ENCODE assay signal across 8 mouse cellular contexts in the genomic region with DNA sequence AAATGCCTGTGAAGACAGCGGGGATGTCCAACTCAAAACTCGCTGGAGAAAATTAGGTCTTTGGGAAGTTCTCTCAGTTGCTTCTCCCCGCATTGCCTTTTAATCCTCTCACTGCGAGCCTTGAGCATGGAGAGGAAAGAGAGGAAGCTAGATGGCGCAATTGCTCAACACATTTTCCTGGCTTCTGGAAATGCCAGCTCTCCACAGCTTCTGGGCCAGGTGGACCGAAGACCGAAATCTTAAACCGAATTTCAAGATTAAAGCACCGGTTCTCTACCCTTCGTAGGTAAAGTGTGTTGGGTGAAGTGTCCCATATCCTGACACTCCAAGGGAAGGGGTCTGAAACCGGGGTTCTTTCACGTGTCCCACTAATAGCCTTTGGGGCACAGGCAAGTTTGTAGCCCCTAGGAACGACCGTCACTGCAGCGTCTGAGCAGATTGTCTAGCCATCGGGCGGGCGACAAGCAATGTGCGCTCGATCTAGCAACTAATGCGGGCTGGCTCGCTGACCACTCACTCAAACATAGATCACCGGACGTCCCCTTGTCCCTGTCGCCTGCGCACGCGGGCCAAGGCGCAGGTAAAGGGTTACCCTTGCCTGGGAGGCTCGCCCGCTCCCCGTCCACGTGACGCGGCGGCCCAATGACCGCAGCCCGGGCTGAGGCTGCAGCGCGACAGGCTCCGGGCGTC. TPM values are rescaled to one million over a fixed set of nuclear protein-coding genes. Genes with fewer than 3 reads are reported as not detected.
DNase-seq lines count a peak whose midpoint lies in the region; ATAC-seq and TF ChIP-seq lines count a peak whose summit lies in the region.

Gene 0610040J01Rik (plus strand): TSS at position 545 of the 690 bp plus-strand sequence.

- H3K9me3 ChIP-seq in hindbrain, embryonic 14.5 days (ENCODE audit: control insufficient read depth, low read length) = no peaks in the 10 kb centered on the region

- H3K4me1 ChIP-seq in hindbrain, embryonic 14.5 days (replicated peaks; ENCODE audit: control insufficient read depth, insufficient read depth, low read length) = no peaks in the 10 kb centered on the region

- CTCF ChIA-PET in Patski (lab: Charles Lee) = interaction anchor here (0.7 to 1.7 kb wide), 3 partner anchors 34 to 258 kb away, joined by 3 to 9 read pairs (median 6); no protein-coding TSS in a partner anchor

- 3% methylated on average over 42 of the region's 42 CpGs for WGBS in hindbrain, embryonic 14.5 days

- no peaks in the 10 kb centered on the region for H3K36me3 ChIP-seq in hindbrain, embryonic 14.5 days (replicated peaks; ENCODE audit: control insufficient read depth, insufficient read depth)

- in situ Hi-C loops in Patski (cut with MboI; ENCODE audit: low pct_unique_long_range_greater_than_20kb) = loop anchor here (5.0 kb wide), 2 partner anchors 75 to 260 kb away; no protein-coding TSS in a partner anchor

- peak; percentile 82 for TF ChIP-seq CTCF in Patski (IDR thresholded peaks at IDR 0.05)

- H3K4me3 ChIP-seq in hindbrain, embryonic 14.5 days (replicated peaks; ENCODE audit: low read length) = peak within 1 kb of the TSS; percentile 57

- H3K4me2 ChIP-seq in hindbrain, embryonic 14.5 days (replicated peaks) = peak within 1 kb of the TSS; percentile 94

- H3K27ac ChIP-seq in hindbrain, embryonic 14.5 days = no peak within 1 kb of the TSS

- peak within 1 kb of the TSS; percentile 61 for H3K9ac ChIP-seq in hindbrain, embryonic 14.5 days

- H3K27me3 ChIP-seq in Patski = peaks cover 28% of the 10 kb centered on the region
- H3K27me3 ChIP-seq in hindbrain, embryonic 14.5 days (ENCODE audit: control insufficient read depth, insufficient read depth, low read length) = peaks cover 20% of the 10 kb centered on the region

- peak; percentile 73 for ATAC-seq in Patski
- ATAC-seq in hindbrain, embryonic 14.5 days (ENCODE audit: low FRiP score) = peak; percentile 89

- POLR2A ChIA-PET in Patski (lab: Charles Lee) = no interaction called here

- DNase-seq in Patski (ENCODE audit: low read depth, low spot score) = no peak
- DNase-seq in cerebellum, postnatal 10 days = peak; percentile 77 to 78
- peak; percentile 51 for DNase-seq in frontal cortex, postnatal 25 days (ENCODE audit: low spot score in 2 of 2)
- DNase-seq in hindbrain, embryonic 14.5 days (ENCODE audit: low spot score) = peak; percentile 76
- peak; percentile 53 to 55 for DNase-seq in layer of hippocampus, postnatal 25 days (ENCODE audit: extremely low spot score in 1 of 2, low spot score in 1 of 2)
- DNase-seq in lung, postnatal 10 days = peak; percentile 82
- DNase-seq in retina, adult 2 months (ENCODE audit: low read depth, low spot score) = peak; percentile 6
- DNase-seq in thymus, postnatal 4 days = peak; percentile 25

RNA-seq across cellular contexts. Expression of gene 0610040J01Rik, which starts in this region (rescaled TPM):
- 0.58 TPM for polyA plus RNA-seq in Patski (2021)
- polyA plus RNA-seq in hindbrain, embryonic 14.5 days (2014; fragmentation: Nextera tagmentation; extraction: Ambion mirVana) = 2.5 and 3.3 TPM in 2 replicates
- total RNA-seq in layer of hippocampus, postnatal 25 days (2021) = 1 to 10 TPM; 4.5 to 5.1 TPM

Comparison
In these comparisons a context has a peak if more than half of its experiments do, and no peak if none do; other contexts are left out.
1. Peak in ATAC-seq in Patski; RNA of the gene not detected or under 1 TPM.